Mouse (Mus musculus): ENCODE measurements around the gene Mef2a. TPM values are rescaled to one million over a fixed set of nuclear protein-coding genes. Genes with fewer than 3 reads are reported as not detected.

The Mef2a gene
- total RNA-seq, 2 experiments from 2014 or later, result 20.5 to 28.6 TPM

GRCm38 (mm10) chr7:67371891-67372672, 576 bp downstream of the Mef2a start:
- no peak for ATAC-seq (replicated peaks; ENCODE audit: poor library complexity, severe bottlenecking)

- no peak for ATAC-seq (replicated peaks; ENCODE audit: poor library complexity, severe bottlenecking)
Measured at GRCm38 (mm10) chr7:67371351-67371890, 1.2 kb downstream of the Mef2a start.

GRCm38 (mm10) chr7:67369645-67370044, 3.0 kb downstream of the Mef2a start:
- ATAC-seq (replicated peaks; ENCODE audit: poor library complexity, severe bottlenecking), result no peak

GRCm38 (mm10) chr7:67368394-67368793, 4.3 kb downstream of the Mef2a start:
- no peak for ATAC-seq (replicated peaks; ENCODE audit: poor library complexity, severe bottlenecking)

- no peak for ATAC-seq (replicated peaks; ENCODE audit: poor library complexity, severe bottlenecking)
Measured at GRCm38 (mm10) chr7:67360588-67360987, 12.1 kb downstream of the Mef2a start.

GRCm38 (mm10) chr7:67359863-67360262, 12.8 kb downstream of the Mef2a start:
- no peak for ATAC-seq (replicated peaks; ENCODE audit: poor library complexity, severe bottlenecking)

- ATAC-seq (replicated peaks; ENCODE audit: poor library complexity, severe bottlenecking), result peak; percentile 46
Measured at GRCm38 (mm10) chr7:67355870-67356269, 16.8 kb downstream of the Mef2a start.

GRCm38 (mm10) chr7:67353667-67354066, 19.0 kb downstream of the Mef2a start:
- ATAC-seq (replicated peaks; ENCODE audit: poor library complexity, severe bottlenecking), result peak; percentile 74

GRCm38 (mm10) chr7:67352989-67353388, 19.7 kb downstream of the Mef2a start:
- ATAC-seq (replicated peaks; ENCODE audit: poor library complexity, severe bottlenecking), result no peak

GRCm38 (mm10) chr7:67344443-67344842, 28.2 kb downstream of the Mef2a start:
- no peak for ATAC-seq (replicated peaks; ENCODE audit: poor library complexity, severe bottlenecking)

GRCm38 (mm10) chr7:67342067-67342625, 30.5 kb downstream of the Mef2a start:
- ATAC-seq (replicated peaks; ENCODE audit: poor library complexity, severe bottlenecking), result no peak

- no peak for ATAC-seq (replicated peaks; ENCODE audit: poor library complexity, severe bottlenecking)
Measured at GRCm38 (mm10) chr7:67320359-67320758, 52.3 kb downstream of the Mef2a start.

GRCm38 (mm10) chr7:67318697-67319096, 54.0 kb downstream of the Mef2a start:
- no peak for ATAC-seq (replicated peaks; ENCODE audit: poor library complexity, severe bottlenecking)

GRCm38 (mm10) chr7:67313200-67313599, 59.5 kb downstream of the Mef2a start:
- no peak for ATAC-seq (replicated peaks; ENCODE audit: poor library complexity, severe bottlenecking)

- ATAC-seq (replicated peaks; ENCODE audit: poor library complexity, severe bottlenecking), result no peak
Measured at GRCm38 (mm10) chr7:67310151-67310550, 62.5 kb downstream of the Mef2a start.

GRCm38 (mm10) chr7:67308102-67308501, 64.6 kb downstream of the Mef2a start:
- ATAC-seq (replicated peaks; ENCODE audit: poor library complexity, severe bottlenecking), result peak; percentile 25; the same call in 1 of the 2 replicates

- ATAC-seq (replicated peaks; ENCODE audit: poor library complexity, severe bottlenecking), result peak; percentile 68
Measured at GRCm38 (mm10) chr7:67307078-67307477, 65.6 kb downstream of the Mef2a start.

- ATAC-seq (replicated peaks; ENCODE audit: poor library complexity, severe bottlenecking), result no peak
Measured at GRCm38 (mm10) chr7:67304937-67305336, 67.7 kb downstream of the Mef2a start.

GRCm38 (mm10) chr7:67296419-67296818, 76.2 kb downstream of the Mef2a start:
- ATAC-seq (replicated peaks; ENCODE audit: poor library complexity, severe bottlenecking), result no peak

GRCm38 (mm10) chr7:67291356-67291755, 81.3 kb downstream of the Mef2a start:
- ATAC-seq (replicated peaks; ENCODE audit: poor library complexity, severe bottlenecking), result no peak

- ATAC-seq (replicated peaks; ENCODE audit: poor library complexity, severe bottlenecking), result no peak
Measured at GRCm38 (mm10) chr7:67287456-67287855, 85.2 kb downstream of the Mef2a start.

GRCm38 (mm10) chr7:67283581-67283980, 89.1 kb downstream of the Mef2a start:
- no peak for ATAC-seq (replicated peaks; ENCODE audit: poor library complexity, severe bottlenecking)

Measured in granulocyte monocyte progenitor cell, adult 5-6 weeks (primary cell).